Mouse (Mus musculus): ENCODE data around the gene Slc25a16. TPM values are rescaled to one million over a fixed set of nuclear protein-coding genes. Genes with fewer than 3 reads are reported as not detected.
"Not testable (repeated sequence)": the region's sequence is repeated elsewhere in the genome, so short reads cannot be mapped to it uniquely, and the experiment has no call there.

The Slc25a16 gene
- polyA plus RNA-seq, 1 experiment = 18.3 TPM

GRCm38 (mm10) chr10:62902829-62903228 is 17.6 kb upstream of the Slc25a16 start:
- DNase-seq (ENCODE audit: low spot score) = no peak

GRCm38 (mm10) chr10:62906336-62906735 is 14.1 kb upstream of the Slc25a16 start:
- DNase-seq (ENCODE audit: low spot score) = no peak

- not testable (repeated sequence) for DNase-seq (ENCODE audit: low spot score)
Measured at GRCm38 (mm10) chr10:62908896-62909295, 11.5 kb upstream of the Slc25a16 start, which contains the start of gene Tet1. Gene Tet1, minus strand, starts transcription at chr10:62908996.

GRCm38 (mm10) chr10:62911120-62911519 is 9.3 kb upstream of the Slc25a16 start:
- no peak for DNase-seq (ENCODE audit: low spot score)

GRCm38 (mm10) chr10:62918985-62919384 is 1.4 kb upstream of the Slc25a16 start:
- no peak for DNase-seq (ENCODE audit: low spot score)

- no peak for DNase-seq (ENCODE audit: low spot score)
Measured at GRCm38 (mm10) chr10:62920766-62921156, 328 bp downstream of the Slc25a16 start.

GRCm38 (mm10) chr10:62924096-62924635 is 3.7 kb downstream of the Slc25a16 start:
- no peak for DNase-seq (ENCODE audit: low spot score)

- no peak for DNase-seq (ENCODE audit: low spot score)
Measured at GRCm38 (mm10) chr10:62932381-62932780, 11.9 kb downstream of the Slc25a16 start.

- no peak for DNase-seq (ENCODE audit: low spot score)
Measured at GRCm38 (mm10) chr10:62944975-62945580, 24.6 kb downstream of the Slc25a16 start.

- peak; percentile 65 for DNase-seq (ENCODE audit: low spot score)
Measured at GRCm38 (mm10) chr10:62946738-62947471, 26.5 kb downstream of the Slc25a16 start, which contains the start of gene Dna2. Gene Dna2, plus strand, starts transcription at chr10:62947026.

GRCm38 (mm10) chr10:62948551-62948950 is 28.1 kb downstream of the Slc25a16 start:
- no peak for DNase-seq (ENCODE audit: low spot score)

- no peak for DNase-seq (ENCODE audit: low spot score)
Measured at GRCm38 (mm10) chr10:62963956-62964355, 43.5 kb downstream of the Slc25a16 start.

- no peak for DNase-seq (ENCODE audit: low spot score)
Measured at GRCm38 (mm10) chr10:62965796-62966195, 45.4 kb downstream of the Slc25a16 start.

GRCm38 (mm10) chr10:62966291-62966690 is 45.9 kb downstream of the Slc25a16 start:
- DNase-seq (ENCODE audit: low spot score) = no peak

- DNase-seq (ENCODE audit: low spot score) = no peak
Measured at GRCm38 (mm10) chr10:62971821-62972220, 51.4 kb downstream of the Slc25a16 start.

GRCm38 (mm10) chr10:62979667-62980038 is 59.2 kb downstream of the Slc25a16 start:
- no peak for DNase-seq (ENCODE audit: low spot score)

GRCm38 (mm10) chr10:62980039-62980954 is 59.9 kb downstream of the Slc25a16 start, which contains the start of gene Rufy2:
Gene Rufy2, plus strand, starts transcription at chr10:62980223.
- DNase-seq (ENCODE audit: low spot score) = peak; percentile 78

GRCm38 (mm10) chr10:62984072-62984471 is 63.6 kb downstream of the Slc25a16 start:
- DNase-seq (ENCODE audit: low spot score) = no peak

GRCm38 (mm10) chr10:62984495-62984894 is 64.1 kb downstream of the Slc25a16 start:
- DNase-seq (ENCODE audit: low spot score) = no peak

GRCm38 (mm10) chr10:62987341-62987740 is 66.9 kb downstream of the Slc25a16 start:
- DNase-seq (ENCODE audit: low spot score) = no peak

GRCm38 (mm10) chr10:62990636-62991035 is 70.2 kb downstream of the Slc25a16 start:
- no peak for DNase-seq (ENCODE audit: low spot score)

GRCm38 (mm10) chr10:62993991-62994390 is 73.6 kb downstream of the Slc25a16 start:
- DNase-seq (ENCODE audit: low spot score) = no peak

Data from urinary bladder, adult 2 months (tissue).